Mouse (Mus musculus): ENCODE results near the gene Baiap2. TPM values are rescaled to one million over a fixed set of nuclear protein-coding genes. Genes with fewer than 3 reads are reported as not detected.

Baiap2 gene
- polyA plus RNA-seq, 1 experiment from 2014 or later = 4.2 TPM

DNA sequence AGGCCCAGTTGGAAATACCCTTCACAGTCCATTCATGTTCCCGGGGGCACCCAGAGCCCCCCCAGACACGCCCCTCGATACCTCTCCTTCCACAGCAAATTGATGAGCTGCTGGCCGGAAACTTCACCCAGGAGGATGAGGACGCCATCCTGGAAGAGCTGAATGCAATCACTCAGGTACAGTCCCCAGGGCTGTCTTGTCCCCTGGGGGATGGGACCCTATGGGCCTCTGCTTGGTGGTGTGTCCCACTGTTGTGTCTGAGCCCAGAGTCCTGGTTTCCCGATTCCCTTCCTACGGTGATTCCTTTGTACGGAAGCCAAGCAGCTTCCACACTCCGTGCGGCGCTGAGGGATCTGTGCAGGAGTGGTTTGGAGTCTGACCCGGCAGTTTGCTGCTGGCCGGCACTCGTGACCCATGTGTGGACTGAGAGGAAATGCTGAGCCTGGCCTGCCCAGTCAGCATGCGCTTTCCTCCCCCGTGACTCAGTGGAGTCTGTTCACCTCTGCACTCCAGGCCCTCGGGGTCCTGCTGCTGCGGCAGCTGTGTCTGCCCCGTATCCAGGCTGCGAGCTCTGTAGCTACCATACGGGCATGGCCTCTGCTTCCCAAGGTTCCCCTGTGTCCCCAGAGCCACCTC is 25.6 kb upstream of the Baiap2 start:
- H3K27me3 ChIP-seq (replicated peaks; ENCODE audit: control insufficient read depth, insufficient read depth, low read length) = no peaks in the 10 kb centered on the region
- no peaks in the 10 kb centered on the region for H3K9me3 ChIP-seq (ENCODE audit: control insufficient read depth)
- peak overlapping the region; percentile 85 for H3K4me2 ChIP-seq (replicated peaks; ENCODE audit: low read depth)
- 0 out of 2 replicates have a peak, but pooled peaks cover 3% of the 10 kb centered on the region for H3K4me1 ChIP-seq (replicated peaks; ENCODE audit: control insufficient read depth, insufficient read depth, low read length)
- 0 out of 2 replicates have a peak overlapping the region, but pooled peaks have one; percentile 28 for H3K9ac ChIP-seq (ENCODE audit: low read depth, low read length)
- WGBS = 81% methylated on average over 21 of the region's 21 CpGs
- 0 out of 2 replicates have a peak overlapping the region, but pooled peaks have one; percentile 96 for H3K4me3 ChIP-seq (ENCODE audit: low read depth, low read length)
- ATAC-seq = no peak
- no peak for TF ChIP-seq CTCF (IDR thresholded peaks at IDR 0.05; ENCODE audit: low read depth)
- peak overlapping the region; percentile 90 for H3K27ac ChIP-seq (ENCODE audit: low read depth, low read length)
- peaks cover 33% of the 10 kb centered on the region for H3K36me3 ChIP-seq (ENCODE audit: control insufficient read depth, insufficient read depth)

DNA sequence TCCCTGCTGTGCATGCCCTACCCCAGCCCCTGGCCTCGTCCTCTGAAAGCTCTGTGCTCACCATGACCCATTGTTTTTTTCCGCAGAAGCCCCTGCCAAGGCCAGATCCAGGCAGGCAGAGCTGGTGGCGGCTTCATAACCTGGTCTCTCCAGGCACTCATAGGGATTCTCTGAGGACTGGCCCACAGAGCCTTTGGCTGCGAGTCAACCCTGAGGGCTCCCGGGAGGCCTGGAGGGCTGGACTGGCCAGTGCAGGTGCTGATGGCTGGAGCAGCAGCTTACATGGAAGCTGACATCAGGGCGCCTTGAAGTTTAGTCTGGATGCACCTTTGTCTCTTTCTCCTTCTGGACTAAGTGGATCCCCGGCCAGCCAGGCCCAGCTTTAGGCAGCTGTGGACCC is 24.0 kb upstream of the Baiap2 start:
- 91% methylated on average over 7 of the region's 7 CpGs for WGBS
- no peak overlapping the region for H3K4me3 ChIP-seq (ENCODE audit: low read depth, low read length)
- no peak for ATAC-seq
- H3K9me3 ChIP-seq (ENCODE audit: control insufficient read depth) = no peaks in the 10 kb centered on the region
- no peaks in the 10 kb centered on the region for H3K27me3 ChIP-seq (replicated peaks; ENCODE audit: control insufficient read depth, insufficient read depth, low read length)
- H3K36me3 ChIP-seq (ENCODE audit: control insufficient read depth, insufficient read depth) = peaks cover 33% of the 10 kb centered on the region
- H3K4me1 ChIP-seq (replicated peaks; ENCODE audit: control insufficient read depth, insufficient read depth, low read length) = 0 out of 2 replicates have a peak, but pooled peaks cover 3% of the 10 kb centered on the region
- TF ChIP-seq CTCF (IDR thresholded peaks at IDR 0.05; ENCODE audit: low read depth) = no peak
- no peak overlapping the region for H3K9ac ChIP-seq (ENCODE audit: low read depth, low read length)
- no peak overlapping the region for H3K27ac ChIP-seq (ENCODE audit: low read depth, low read length)
- H3K4me2 ChIP-seq (replicated peaks; ENCODE audit: low read depth) = no peak overlapping the region

DNA sequence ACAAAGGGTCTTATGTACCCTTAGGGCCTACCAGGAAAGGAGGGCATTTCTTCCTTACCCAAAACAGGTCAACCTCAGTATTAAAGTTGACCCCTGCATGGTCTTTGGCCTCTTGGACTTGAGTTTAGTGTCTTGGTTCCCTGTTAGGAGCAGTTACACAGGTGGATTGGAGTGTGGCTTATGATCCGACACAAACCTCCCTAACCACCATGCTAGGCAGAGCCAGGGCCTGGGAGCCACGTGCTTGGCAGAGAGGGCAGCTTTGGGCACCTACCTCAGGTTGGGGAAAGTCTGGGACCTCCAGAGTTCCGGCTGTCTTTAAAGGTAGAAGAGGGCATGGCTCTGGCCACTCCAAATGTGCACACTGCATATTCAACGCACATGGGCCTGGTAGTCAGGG is 23.1 kb upstream of the Baiap2 start:
- no peak overlapping the region for H3K4me2 ChIP-seq (replicated peaks; ENCODE audit: low read depth)
- H3K27ac ChIP-seq (ENCODE audit: low read depth, low read length) = no peak overlapping the region
- H3K36me3 ChIP-seq (ENCODE audit: control insufficient read depth, insufficient read depth) = peaks cover 33% of the 10 kb centered on the region
- no peak overlapping the region for H3K4me3 ChIP-seq (ENCODE audit: low read depth, low read length)
- H3K9me3 ChIP-seq (ENCODE audit: control insufficient read depth) = no peaks in the 10 kb centered on the region
- no peaks in the 10 kb centered on the region for H3K27me3 ChIP-seq (replicated peaks; ENCODE audit: control insufficient read depth, insufficient read depth, low read length)
- 95% methylated on average over 4 of the region's 4 CpGs for WGBS
- TF ChIP-seq CTCF (IDR thresholded peaks at IDR 0.05; ENCODE audit: low read depth) = no peak
- ATAC-seq = no peak
- H3K9ac ChIP-seq (ENCODE audit: low read depth, low read length) = no peak overlapping the region
- H3K4me1 ChIP-seq (replicated peaks; ENCODE audit: control insufficient read depth, insufficient read depth, low read length) = 0 out of 2 replicates have a peak, but pooled peaks cover 3% of the 10 kb centered on the region

DNA sequence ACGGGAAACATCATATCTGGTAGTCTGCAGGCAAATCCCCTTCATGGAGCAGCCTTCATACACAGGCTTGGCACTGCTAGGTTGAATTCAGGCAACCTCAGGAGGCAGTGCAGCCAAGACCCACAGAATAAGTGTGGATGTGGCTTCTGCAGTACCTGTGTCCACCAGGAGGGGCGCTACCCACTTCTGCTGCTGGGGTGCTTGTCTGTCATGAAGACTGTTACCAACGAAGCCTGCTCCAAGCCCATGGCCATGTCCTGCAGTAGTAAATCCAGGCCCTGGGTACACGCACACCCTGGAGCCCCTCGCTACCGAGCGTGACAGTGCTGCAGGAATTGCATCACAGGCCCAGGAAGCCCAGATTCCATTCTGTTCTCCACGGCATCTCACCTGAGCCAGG is 22.7 kb upstream of the Baiap2 start:
- H3K27me3 ChIP-seq (replicated peaks; ENCODE audit: control insufficient read depth, insufficient read depth, low read length) = no peaks in the 10 kb centered on the region
- peaks cover 33% of the 10 kb centered on the region for H3K36me3 ChIP-seq (ENCODE audit: control insufficient read depth, insufficient read depth)
- H3K9ac ChIP-seq (ENCODE audit: low read depth, low read length) = no peak overlapping the region
- H3K4me3 ChIP-seq (ENCODE audit: low read depth, low read length) = no peak overlapping the region
- 67% methylated on average over 8 of the region's 8 CpGs for WGBS
- H3K27ac ChIP-seq (ENCODE audit: low read depth, low read length) = no peak overlapping the region
- no peak overlapping the region for H3K4me2 ChIP-seq (replicated peaks; ENCODE audit: low read depth)
- H3K9me3 ChIP-seq (ENCODE audit: control insufficient read depth) = no peaks in the 10 kb centered on the region
- no peak for ATAC-seq
- 0 out of 2 replicates have a peak, but pooled peaks cover 3% of the 10 kb centered on the region for H3K4me1 ChIP-seq (replicated peaks; ENCODE audit: control insufficient read depth, insufficient read depth, low read length)
- TF ChIP-seq CTCF (IDR thresholded peaks at IDR 0.05; ENCODE audit: low read depth) = peak; percentile 96

DNA sequence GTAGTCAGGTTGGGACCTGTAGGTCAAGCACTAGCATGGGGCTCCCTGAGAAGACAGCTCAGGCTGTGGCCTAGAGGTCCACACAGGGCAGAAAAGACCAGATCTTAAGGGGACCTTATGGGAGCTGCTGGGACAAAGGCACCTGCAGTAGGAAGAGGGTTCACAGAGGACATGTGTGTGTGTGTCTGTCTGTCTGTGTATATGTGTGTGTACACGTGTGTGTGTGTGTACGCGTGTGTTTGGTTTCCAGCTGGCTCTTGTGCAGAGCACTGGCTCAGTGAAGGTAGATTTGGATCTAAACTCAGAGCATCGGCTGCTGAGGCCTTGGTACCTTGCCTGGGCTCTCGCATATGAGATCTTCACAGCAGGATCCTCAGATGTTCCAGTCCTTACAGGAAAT is 21.9 kb upstream of the Baiap2 start:
- Histone ChIP-seq H3K36me3 (ENCODE audit: control insufficient read depth, insufficient read depth) (peaks cover 33% of the 10 kb centered on the region), H3K4me3 (ENCODE audit: low read depth, low read length) (no peak overlapping the region), H3K27me3 (replicated peaks; ENCODE audit: control insufficient read depth, insufficient read depth, low read length) (no peaks in the 10 kb centered on the region), H3K27ac (ENCODE audit: low read depth, low read length) (no peak overlapping the region), H3K4me2 (replicated peaks; ENCODE audit: low read depth) (no peak overlapping the region), H3K9ac (ENCODE audit: low read depth, low read length) (no peak overlapping the region), H3K9me3 (ENCODE audit: control insufficient read depth) (no peaks in the 10 kb centered on the region), H3K4me1 (replicated peaks; ENCODE audit: control insufficient read depth, insufficient read depth, low read length) (no peaks in the 10 kb centered on the region)
- WGBS = 87% methylated on average over 5 of the region's 5 CpGs
- TF ChIP-seq CTCF (IDR thresholded peaks at IDR 0.05; ENCODE audit: low read depth) = no peak
- ATAC-seq = no peak

DNA sequence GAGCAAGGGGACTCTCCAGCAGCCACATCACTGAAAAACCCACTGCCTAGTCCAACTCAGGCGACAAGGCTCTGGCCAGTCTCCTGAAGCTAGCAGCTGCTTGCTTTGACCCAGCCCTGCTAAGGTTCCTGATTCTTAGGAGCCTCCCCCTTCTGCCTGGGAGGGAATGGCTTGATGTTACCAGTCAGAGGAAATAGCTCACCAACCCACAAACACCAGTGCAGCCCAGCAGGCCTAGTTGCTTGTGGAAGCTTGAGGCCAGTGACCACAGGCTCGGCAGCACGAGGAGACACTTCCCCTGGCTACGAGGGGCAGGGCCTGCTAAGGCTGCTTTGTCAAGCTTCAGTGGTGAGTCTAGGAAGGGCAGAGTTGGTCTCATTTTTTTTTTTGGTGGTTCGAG is 17.4 kb upstream of the Baiap2 start:
- H3K4me3 ChIP-seq (ENCODE audit: low read depth, low read length) = no peak overlapping the region
- WGBS = 75% methylated on average over 5 of the region's 5 CpGs
- H3K4me2 ChIP-seq (replicated peaks; ENCODE audit: low read depth) = no peak overlapping the region
- H3K27ac ChIP-seq (ENCODE audit: low read depth, low read length) = no peak overlapping the region
- TF ChIP-seq CTCF (IDR thresholded peaks at IDR 0.05; ENCODE audit: low read depth) = no peak
- no peak overlapping the region for H3K9ac ChIP-seq (ENCODE audit: low read depth, low read length)
- H3K27me3 ChIP-seq (replicated peaks; ENCODE audit: control insufficient read depth, insufficient read depth, low read length) = no peaks in the 10 kb centered on the region
- no peak for ATAC-seq
- no peaks in the 10 kb centered on the region for H3K4me1 ChIP-seq (replicated peaks; ENCODE audit: control insufficient read depth, insufficient read depth, low read length)
- no peaks in the 10 kb centered on the region for H3K9me3 ChIP-seq (ENCODE audit: control insufficient read depth)
- peaks cover under 1% of the 10 kb centered on the region; the same call in 1 of the 2 replicates for H3K36me3 ChIP-seq (ENCODE audit: control insufficient read depth, insufficient read depth)
